Mouse (Mus musculus): ENCODE measurements at regions not wholly inside any gene's neighbourhood (a gene's known extent, or its start where the extent isn't known, plus 50 kb on each side); places are given as distances from the start of the nearest gene placed in this dataset.

GRCm38 (mm10) chr1:122048112-122048725 is 480.4 kb upstream of the Ddx18 start:
- no peak overlapping the region for H3K27ac ChIP-seq
- ATAC-seq = no peak
- no peak overlapping the region for H3K4me2 ChIP-seq (replicated peaks)
- no peaks in the 10 kb centered on the region for H3K9me3 ChIP-seq
- WGBS = 54% methylated on average over 2 of the region's 2 CpGs
- H3K9ac ChIP-seq = no peak overlapping the region
- no peak overlapping the region for H3K4me3 ChIP-seq (replicated peaks)
- no peaks in the 10 kb centered on the region for H3K36me3 ChIP-seq
- H3K4me1 ChIP-seq (replicated peaks) = no peaks in the 10 kb centered on the region
- no peaks in the 10 kb centered on the region for H3K27me3 ChIP-seq (replicated peaks)

GRCm38 (mm10) chr1:122043896-122044295 is 476.1 kb upstream of the Ddx18 start:
- Histone ChIP-seq H3K27ac (no peak overlapping the region), H3K4me3 (replicated peaks) (no peak overlapping the region), H3K27me3 (replicated peaks) (no peaks in the 10 kb centered on the region), H3K4me1 (replicated peaks) (no peaks in the 10 kb centered on the region), H3K9me3 (no peaks in the 10 kb centered on the region), H3K9ac (no peak overlapping the region), H3K36me3 (no peaks in the 10 kb centered on the region), H3K4me2 (replicated peaks) (no peak overlapping the region)
- ATAC-seq = no peak
- 53% methylated on average over 1 of the region's 1 CpGs for WGBS

- no peaks in the 10 kb centered on the region for H3K36me3 ChIP-seq
- no peak for ATAC-seq
- H3K4me1 ChIP-seq (replicated peaks) = no peaks in the 10 kb centered on the region
- no peak overlapping the region for H3K4me3 ChIP-seq (replicated peaks)
- no peak overlapping the region for H3K9ac ChIP-seq
- 79% methylated on average over 5 of the region's 5 CpGs for WGBS
- H3K27ac ChIP-seq = no peak overlapping the region
- H3K9me3 ChIP-seq = no peaks in the 10 kb centered on the region
- H3K27me3 ChIP-seq (replicated peaks) = no peaks in the 10 kb centered on the region
- no peak overlapping the region for H3K4me2 ChIP-seq (replicated peaks)
Measured at GRCm38 (mm10) chr1:122043114-122043513, 475.3 kb upstream of the Ddx18 start.

- Histone ChIP-seq H3K4me2 (replicated peaks) (no peak overlapping the region), H3K4me1 (replicated peaks) (no peaks in the 10 kb centered on the region), H3K9me3 (no peaks in the 10 kb centered on the region), H3K4me3 (replicated peaks) (no peak overlapping the region), H3K27ac (no peak overlapping the region), H3K27me3 (replicated peaks) (no peaks in the 10 kb centered on the region), H3K9ac (no peak overlapping the region), H3K36me3 (no peaks in the 10 kb centered on the region)
- WGBS = 85% methylated on average over 2 of the region's 2 CpGs
- ATAC-seq = no peak
Measured at GRCm38 (mm10) chr1:122007749-122008148, 440.0 kb upstream of the Ddx18 start.

- no peak overlapping the region for H3K4me3 ChIP-seq (replicated peaks)
- no peaks in the 10 kb centered on the region for H3K36me3 ChIP-seq
- no peaks in the 10 kb centered on the region for H3K4me1 ChIP-seq (replicated peaks)
- H3K4me2 ChIP-seq (replicated peaks) = no peak overlapping the region
- WGBS = 81% methylated on average over 1 of the region's 1 CpGs
- no peak for ATAC-seq
- H3K9ac ChIP-seq = no peak overlapping the region
- no peaks in the 10 kb centered on the region for H3K27me3 ChIP-seq (replicated peaks)
- no peak overlapping the region for H3K27ac ChIP-seq
- no peaks in the 10 kb centered on the region for H3K9me3 ChIP-seq
Measured at GRCm38 (mm10) chr1:121996461-121996860, 428.7 kb upstream of the Ddx18 start.

GRCm38 (mm10) chr1:121990653-121991052 is 422.9 kb upstream of the Ddx18 start:
- ATAC-seq = no peak
- WGBS = 73% methylated on average over 2 of the region's 2 CpGs
- H3K27me3 ChIP-seq (replicated peaks) = no peaks in the 10 kb centered on the region

GRCm38 (mm10) chr1:121958942-121959341 is 391.2 kb upstream of the Ddx18 start:
- no peak for ATAC-seq
- no peak overlapping the region for H3K4me2 ChIP-seq (replicated peaks)

More at GRCm38 (mm10) chr1:121990653-121991052, 422.9 kb upstream of the Ddx18 start:
- Histone ChIP-seq H3K9ac (no peak overlapping the region), H3K36me3 (no peaks in the 10 kb centered on the region), H3K9me3 (no peaks in the 10 kb centered on the region), H3K4me3 (replicated peaks) (no peak overlapping the region), H3K4me1 (replicated peaks) (no peaks in the 10 kb centered on the region), H3K4me2 (replicated peaks) (no peak overlapping the region), H3K27ac (no peak overlapping the region)

GRCm38 (mm10) chr1:121935911-121936310 is 368.1 kb upstream of the Ddx18 start:
- H3K27me3 ChIP-seq (replicated peaks) = no peaks in the 10 kb centered on the region
- H3K4me1 ChIP-seq (replicated peaks) = no peaks in the 10 kb centered on the region
- no peaks in the 10 kb centered on the region for H3K9me3 ChIP-seq
- H3K36me3 ChIP-seq = no peaks in the 10 kb centered on the region
- H3K4me2 ChIP-seq (replicated peaks) = no peak overlapping the region
- no peak for ATAC-seq
- no peak overlapping the region for H3K4me3 ChIP-seq (replicated peaks)
- no peak overlapping the region for H3K27ac ChIP-seq
- no peak overlapping the region for H3K9ac ChIP-seq
- 77% methylated on average over 1 of the region's 1 CpGs for WGBS

More at GRCm38 (mm10) chr1:121958942-121959341, 391.2 kb upstream of the Ddx18 start:
- Histone ChIP-seq H3K9me3 (no peaks in the 10 kb centered on the region), H3K4me1 (replicated peaks) (no peaks in the 10 kb centered on the region), H3K36me3 (no peaks in the 10 kb centered on the region), H3K9ac (no peak overlapping the region), H3K27me3 (replicated peaks) (no peaks in the 10 kb centered on the region), H3K4me3 (replicated peaks) (no peak overlapping the region), H3K27ac (no peak overlapping the region)
